Mouse (Mus musculus) lung, embryonic 15.5 days (tissue): ENCODE results near the gene Stard10. TPM values are rescaled to one million over a fixed set of nuclear protein-coding genes. Genes with fewer than 3 reads are reported as not detected.
A peak's percentile ranks its signal among the peaks of the same experiment; 100 is the strongest.

ENCODE experiments used
- ATAC-seq: fragments of 200-750 bp; cut with Nextera tagmentation; 2 replicates; pipeline ENCODE4 v1.8.0; 2017; ENCODE audit warnings: moderate number of reproducible peaks, borderline replicate concordance; ENCODE audit not compliant: low FRiP score, low TSS enrichment; ENCODE audit errors: extremely low read depth
- H3K27ac ChIP-seq: fragments of 300-500 bp; sonication (generic); 2 replicates; pipeline ENCODE4 v1.5.1; 2015; ENCODE audit warnings: moderate library complexity, mild to moderate bottlenecking, inconsistent platforms
- H3K27me3 ChIP-seq: fragments of 300-500 bp; sonication (generic); 2 replicates; pipeline ENCODE4 v1.6.1; 2015; ENCODE audit warnings: inconsistent platforms
- H3K36me3 ChIP-seq: fragments of 300-500 bp; sonication (generic); 2 replicates; pipeline ENCODE4 v1.6.1; 2015; ENCODE audit warnings: inconsistent platforms
- H3K4me1 ChIP-seq: fragments of 300-500 bp; sonication (generic); 2 replicates; pipeline ENCODE4 v1.6.1; 2015; ENCODE audit warnings: inconsistent platforms
- H3K4me2 ChIP-seq: fragments of 300-500 bp; sonication (generic); 2 replicates; pipeline ENCODE4 v1.6.1; 2015; ENCODE audit warnings: inconsistent platforms, mild to moderate bottlenecking, moderate library complexity
- H3K4me3 ChIP-seq: fragments of 300-500 bp; sonication (generic); 2 replicates; pipeline ENCODE4 v1.5.1; 2015; ENCODE audit warnings: mild to moderate bottlenecking, inconsistent platforms
- H3K9ac ChIP-seq: fragments of 300-500 bp; sonication (generic); 2 replicates; pipeline ENCODE4 v1.6.1; 2015; ENCODE audit warnings: inconsistent platforms
- H3K9me3 ChIP-seq: fragments of 300-500 bp; sonication (generic); 2 replicates; pipeline ENCODE4 v1.6.1; 2016; ENCODE audit warnings: inconsistent platforms
- WGBS: fragments of 180-500 bp; shearing (Covaris S2); methylation state at CpG from one replicate; pipeline ENCODE4 v1.1.7; 2015; 5-methylcytosine and 5-hydroxymethylcytosine counted together
- polyA plus RNA-seq: library from polyadenylated mRNA; unstranded; fragments of >200 nt; fragmentation: Nextera tagmentation; extraction: Ambion mirVana; gene quantifications from 2 replicates; pipeline ENCODE4 v1.2.1, GENCODE M21; 2015

Gene Stard10
- polyA plus RNA-seq, 1 experiment from 2014 or later, result 45.9 TPM

GRCm38 (mm10) chr7:101354423-101354822 is 37.5 kb downstream of the Stard10 start:
- 43% methylated on average over 5 of the region's 5 CpGs for whole genome bisulfite sequencing
- H3K9ac ChIP-seq, result no peak overlapping the region
- peaks cover 11% of the 10 kb centered on the region; the same call in 1 of the 2 replicates for H3K4me1 ChIP-seq
- no peak overlapping the region; the same call in 1 of the 2 replicates for H3K27ac ChIP-seq
- H3K9me3 ChIP-seq, result no peaks in the 10 kb centered on the region
- no peaks in the 10 kb centered on the region for H3K27me3 ChIP-seq
- H3K4me2 ChIP-seq, result no peak overlapping the region
- H3K36me3 ChIP-seq, result no peaks in the 10 kb centered on the region
- peak; percentile 37; the same call in 1 of the 2 replicates for ATAC-seq
- no peak overlapping the region for H3K4me3 ChIP-seq

DNA sequence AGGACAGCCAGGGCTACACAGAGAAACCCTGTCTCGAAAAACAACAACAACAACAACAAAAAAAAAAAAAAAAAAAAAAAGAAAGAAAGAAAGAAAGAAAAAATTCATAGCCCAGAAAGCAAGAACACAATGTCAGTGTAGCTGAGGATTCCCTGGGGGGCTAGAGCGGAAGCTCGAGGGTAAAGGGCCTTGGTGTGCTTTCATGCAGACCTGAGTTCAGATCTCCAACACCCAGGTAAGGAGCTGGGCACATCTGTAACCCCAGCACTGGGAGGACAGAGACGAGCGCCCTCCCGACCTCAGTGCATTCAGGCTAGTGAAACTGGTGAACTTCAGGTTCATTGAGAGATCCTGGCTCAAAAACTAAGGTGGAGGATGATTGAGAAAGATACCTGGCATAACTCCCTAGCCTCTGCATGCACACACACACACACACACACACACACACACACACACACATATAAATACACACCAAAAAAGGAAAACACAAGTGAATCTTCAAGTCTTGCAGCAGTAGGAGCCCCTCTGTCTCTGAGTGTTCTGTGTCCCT is 38.7 kb downstream of the Stard10 start:
- Histone ChIP-seq H3K27ac (no peak overlapping the region), H3K36me3 (no peaks in the 10 kb centered on the region), H3K4me1 (0 out of 2 replicates have a peak, but pooled peaks cover 8% of the 10 kb centered on the region), H3K4me2 (no peak overlapping the region), H3K9ac (no peak overlapping the region), H3K27me3 (no peaks in the 10 kb centered on the region), H3K9me3 (no peaks in the 10 kb centered on the region), H3K4me3 (no peak overlapping the region)
- 84% methylated on average over 6 of the region's 6 CpGs for whole genome bisulfite sequencing
- ATAC-seq, result no peak

DNA sequence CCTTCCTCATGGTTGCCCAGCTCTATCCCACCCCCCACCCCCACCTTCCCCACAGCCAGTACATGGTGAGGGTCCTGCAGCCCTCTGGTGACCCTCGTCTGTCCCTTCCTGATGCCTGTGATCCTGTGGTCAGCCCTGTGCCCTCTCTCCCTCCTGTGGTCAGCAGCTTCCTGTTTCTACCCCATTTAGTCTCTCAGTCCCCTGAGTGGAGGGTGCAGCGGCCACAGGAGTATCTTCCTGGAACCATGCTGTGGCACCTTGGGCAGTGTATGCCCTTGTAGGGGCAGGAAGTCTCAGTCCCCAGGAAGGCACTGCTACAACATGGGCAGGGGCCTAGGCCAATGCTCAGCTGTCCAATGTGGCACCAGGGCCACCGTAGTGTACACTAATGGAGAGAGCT is 40.0 kb downstream of the Stard10 start:
- no peak for ATAC-seq
- WGBS, result 60% methylated on average over 3 of the region's 3 CpGs
- Histone ChIP-seq H3K4me1 (peaks cover 12% of the 10 kb centered on the region; the same call in 1 of the 2 replicates), H3K4me3 (no peak overlapping the region), H3K27ac (no peak overlapping the region), H3K9ac (no peak overlapping the region), H3K27me3 (no peaks in the 10 kb centered on the region), H3K36me3 (no peaks in the 10 kb centered on the region), H3K9me3 (no peaks in the 10 kb centered on the region), H3K4me2 (no peak overlapping the region)

GRCm38 (mm10) chr7:101360406-101360805 is 43.5 kb downstream of the Stard10 start:
- no peak for ATAC-seq
- no peak overlapping the region for H3K9ac ChIP-seq
- no peaks in the 10 kb centered on the region for H3K9me3 ChIP-seq
- H3K4me3 ChIP-seq, result no peak overlapping the region
- H3K4me1 ChIP-seq, result peaks cover 6% of the 10 kb centered on the region; the same call in 1 of the 2 replicates
- H3K27me3 ChIP-seq, result no peaks in the 10 kb centered on the region
- no peaks in the 10 kb centered on the region for H3K36me3 ChIP-seq
- no peak overlapping the region for H3K4me2 ChIP-seq
- 41% methylated on average over 3 of the region's 3 CpGs for WGBS
- H3K27ac ChIP-seq, result no peak overlapping the region

- no peak overlapping the region for H3K27ac ChIP-seq
- H3K27me3 ChIP-seq, result no peaks in the 10 kb centered on the region
- no peak overlapping the region for H3K4me2 ChIP-seq
- ATAC-seq, result peak; percentile 7; the same call in 1 of the 2 replicates
- no peaks in the 10 kb centered on the region for H3K9me3 ChIP-seq
- H3K36me3 ChIP-seq, result no peaks in the 10 kb centered on the region
- 64% methylated on average over 4 of the region's 4 CpGs for WGBS
- no peak overlapping the region for H3K9ac ChIP-seq
- peaks cover 6% of the 10 kb centered on the region; the same call in 1 of the 2 replicates for H3K4me1 ChIP-seq
- H3K4me3 ChIP-seq, result no peak overlapping the region
Observed at GRCm38 (mm10) chr7:101361021-101361420, 44.1 kb downstream of the Stard10 start.

- H3K9ac ChIP-seq, result no peak overlapping the region
- no peak for ATAC-seq
- no peak overlapping the region for H3K4me2 ChIP-seq
- no peak overlapping the region for H3K4me3 ChIP-seq
- WGBS, result 54% methylated on average over 4 of the region's 4 CpGs
- no peaks in the 10 kb centered on the region for H3K9me3 ChIP-seq
- H3K27me3 ChIP-seq, result no peaks in the 10 kb centered on the region
- peaks cover 6% of the 10 kb centered on the region; the same call in 1 of the 2 replicates for H3K4me1 ChIP-seq
- H3K27ac ChIP-seq, result no peak overlapping the region
- H3K36me3 ChIP-seq, result no peaks in the 10 kb centered on the region
Observed at GRCm38 (mm10) chr7:101361767-101362166, 44.9 kb downstream of the Stard10 start.

DNA sequence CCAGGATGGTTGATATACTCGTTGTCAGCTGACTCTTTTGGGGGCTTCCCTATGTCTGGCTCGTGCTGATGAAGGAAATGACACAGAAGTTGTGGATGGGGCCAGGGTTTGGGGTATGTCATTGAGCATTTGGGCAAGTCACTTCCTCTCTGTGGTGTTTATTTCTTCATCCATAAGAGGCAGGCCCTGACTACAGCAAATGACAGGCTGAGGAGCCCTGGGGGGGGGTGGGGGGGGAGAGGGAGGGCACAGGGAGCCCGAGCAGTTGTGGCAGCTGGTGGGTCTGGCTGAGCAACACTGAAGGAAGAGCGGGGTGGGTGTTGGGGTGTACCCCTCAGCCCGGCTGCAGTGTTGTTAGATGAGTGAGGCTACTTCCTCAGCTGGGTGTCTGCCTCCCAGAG is 45.9 kb downstream of the Stard10 start:
- Histone ChIP-seq H3K4me2 (no peak overlapping the region), H3K4me3 (no peak overlapping the region), H3K9me3 (no peaks in the 10 kb centered on the region), H3K36me3 (no peaks in the 10 kb centered on the region), H3K27me3 (no peaks in the 10 kb centered on the region), H3K4me1 (peaks cover 6% of the 10 kb centered on the region; the same call in 1 of the 2 replicates), H3K27ac (no peak overlapping the region), H3K9ac (no peak overlapping the region)
- no peak for ATAC-seq
- 74% methylated on average over 5 of the region's 5 CpGs for WGBS

DNA sequence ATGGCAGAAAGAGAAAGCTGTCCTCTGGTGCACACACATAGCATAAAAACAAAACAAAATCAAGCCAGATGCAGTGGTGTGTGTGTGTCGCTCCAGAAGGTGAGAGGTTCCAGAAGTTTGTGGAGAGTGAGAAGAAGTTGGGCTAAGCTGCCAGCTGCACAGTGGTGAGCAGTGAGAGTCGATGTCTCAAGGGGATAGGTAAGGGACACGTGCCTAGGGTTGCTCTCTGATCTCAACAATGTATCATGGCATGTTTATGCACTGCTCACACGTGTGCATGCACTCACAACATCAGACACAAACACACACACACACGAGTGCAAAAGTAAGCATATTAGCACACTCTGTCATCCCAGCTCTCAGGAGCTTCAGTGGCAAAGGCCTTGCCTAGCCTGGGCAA is 47.0 kb downstream of the Stard10 start:
- Histone ChIP-seq H3K4me3 (no peak overlapping the region), H3K27ac (no peak overlapping the region), H3K4me1 (peaks cover 6% of the 10 kb centered on the region; the same call in 1 of the 2 replicates), H3K9me3 (no peaks in the 10 kb centered on the region), H3K9ac (no peak overlapping the region), H3K36me3 (no peaks in the 10 kb centered on the region), H3K4me2 (no peak overlapping the region), H3K27me3 (no peaks in the 10 kb centered on the region)
- no peak for ATAC-seq
- 61% methylated on average over 5 of the region's 5 CpGs for WGBS

DNA sequence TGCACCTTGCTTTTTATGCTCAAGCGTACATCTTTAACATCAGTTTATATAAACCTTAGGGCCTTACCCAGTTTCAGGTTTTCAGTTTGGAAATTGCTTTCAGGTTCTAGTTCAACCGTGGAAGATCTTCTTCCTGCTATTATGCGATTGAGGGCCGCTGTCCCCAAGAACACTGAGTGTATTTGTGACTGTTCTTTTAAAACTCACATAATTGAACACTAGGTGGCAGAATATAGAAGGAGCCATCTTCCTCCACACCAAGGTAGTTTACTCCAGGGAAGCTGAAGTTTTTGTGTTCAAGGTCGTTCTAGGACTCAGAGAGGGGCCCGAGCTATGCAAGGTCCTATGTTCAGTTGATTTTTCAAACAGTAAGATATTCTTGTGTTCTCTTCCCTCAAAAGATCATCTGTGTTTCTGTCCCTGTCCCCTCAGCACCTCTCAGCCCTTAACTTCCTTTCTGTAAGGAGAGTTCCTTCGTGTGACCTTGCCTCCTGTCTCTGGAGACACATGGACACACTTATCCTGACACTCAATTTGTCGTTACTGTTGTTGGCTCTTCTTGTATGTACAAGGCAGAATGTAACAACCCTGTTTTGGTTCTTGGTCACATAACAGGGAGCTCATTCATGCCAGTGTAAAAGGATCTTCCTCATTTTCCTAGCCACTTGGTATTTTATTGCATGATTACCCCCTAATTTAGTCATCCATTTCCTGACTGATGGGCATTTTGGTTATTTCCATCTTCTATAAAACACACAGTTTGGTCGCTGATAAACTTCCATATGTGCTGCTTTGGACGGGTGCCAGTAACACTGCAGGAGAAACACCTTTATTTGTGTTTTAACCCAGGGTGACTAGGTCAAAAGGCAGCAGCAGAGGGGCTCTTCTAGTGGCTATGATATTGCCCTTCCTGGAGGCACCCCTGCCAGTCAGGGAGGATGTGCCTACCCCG is 51.3 kb downstream of the Stard10 start:
- ATAC-seq, result no peak
- no peaks in the 10 kb centered on the region for H3K36me3 ChIP-seq

GRCm38 (mm10) chr7:101369666-101370065 is 52.8 kb downstream of the Stard10 start:
- Histone ChIP-seq H3K27me3 (no peaks in the 10 kb centered on the region), H3K4me2 (no peak overlapping the region), H3K4me3 (no peak overlapping the region), H3K36me3 (no peaks in the 10 kb centered on the region), H3K9me3 (no peaks in the 10 kb centered on the region), H3K27ac (no peak overlapping the region), H3K9ac (no peak overlapping the region), H3K4me1 (no peaks in the 10 kb centered on the region)
- no peak for ATAC-seq
- WGBS, result 69% methylated on average over 7 of the region's 7 CpGs

More for the DNA sequence above, 51.3 kb downstream of the Stard10 start:
- WGBS, result 48% methylated on average over 11 of the region's 11 CpGs
- H3K27me3 ChIP-seq, result no peaks in the 10 kb centered on the region
- no peaks in the 10 kb centered on the region for H3K4me1 ChIP-seq
- H3K4me2 ChIP-seq, result no peak overlapping the region
- H3K9ac ChIP-seq, result no peak overlapping the region
- H3K9me3 ChIP-seq, result no peaks in the 10 kb centered on the region
- H3K4me3 ChIP-seq, result no peak overlapping the region
- no peak overlapping the region for H3K27ac ChIP-seq

- WGBS, result 79% methylated on average over 26 of the region's 26 CpGs
- Histone ChIP-seq H3K9me3 (no peaks in the 10 kb centered on the region), H3K27ac (no peak overlapping the region), H3K4me2 (no peak overlapping the region), H3K4me1 (peaks cover 8% of the 10 kb centered on the region), H3K36me3 (no peaks in the 10 kb centered on the region), H3K9ac (no peak overlapping the region), H3K27me3 (no peaks in the 10 kb centered on the region), H3K4me3 (no peak overlapping the region)
- no peak for ATAC-seq
Observed at GRCm38 (mm10) chr7:101373082-101373481, 56.2 kb downstream of the Stard10 start.

- H3K36me3 ChIP-seq, result no peaks in the 10 kb centered on the region
- ATAC-seq, result no peak
Observed at GRCm38 (mm10) chr7:101374155-101374554, 57.3 kb downstream of the Stard10 start.

More at GRCm38 (mm10) chr7:101374155-101374554, 57.3 kb downstream of the Stard10 start:
- Histone ChIP-seq H3K4me1 (peaks cover 19% of the 10 kb centered on the region), H3K4me2 (no peak overlapping the region), H3K27me3 (no peaks in the 10 kb centered on the region), H3K9ac (no peak overlapping the region), H3K9me3 (no peaks in the 10 kb centered on the region), H3K4me3 (no peak overlapping the region), H3K27ac (no peak overlapping the region)
